Mouse (Mus musculus) retina, postnatal 7 days (tissue): Measurements from ENCODE around the gene Tnrc18.

Source experiments
- DNase-seq: peaks from one replicate; pipeline ENCODE4 v3.0.0-alpha.2; 2012; ENCODE audit warnings: low read depth, low spot score

Tnrc18 gene

DNA sequence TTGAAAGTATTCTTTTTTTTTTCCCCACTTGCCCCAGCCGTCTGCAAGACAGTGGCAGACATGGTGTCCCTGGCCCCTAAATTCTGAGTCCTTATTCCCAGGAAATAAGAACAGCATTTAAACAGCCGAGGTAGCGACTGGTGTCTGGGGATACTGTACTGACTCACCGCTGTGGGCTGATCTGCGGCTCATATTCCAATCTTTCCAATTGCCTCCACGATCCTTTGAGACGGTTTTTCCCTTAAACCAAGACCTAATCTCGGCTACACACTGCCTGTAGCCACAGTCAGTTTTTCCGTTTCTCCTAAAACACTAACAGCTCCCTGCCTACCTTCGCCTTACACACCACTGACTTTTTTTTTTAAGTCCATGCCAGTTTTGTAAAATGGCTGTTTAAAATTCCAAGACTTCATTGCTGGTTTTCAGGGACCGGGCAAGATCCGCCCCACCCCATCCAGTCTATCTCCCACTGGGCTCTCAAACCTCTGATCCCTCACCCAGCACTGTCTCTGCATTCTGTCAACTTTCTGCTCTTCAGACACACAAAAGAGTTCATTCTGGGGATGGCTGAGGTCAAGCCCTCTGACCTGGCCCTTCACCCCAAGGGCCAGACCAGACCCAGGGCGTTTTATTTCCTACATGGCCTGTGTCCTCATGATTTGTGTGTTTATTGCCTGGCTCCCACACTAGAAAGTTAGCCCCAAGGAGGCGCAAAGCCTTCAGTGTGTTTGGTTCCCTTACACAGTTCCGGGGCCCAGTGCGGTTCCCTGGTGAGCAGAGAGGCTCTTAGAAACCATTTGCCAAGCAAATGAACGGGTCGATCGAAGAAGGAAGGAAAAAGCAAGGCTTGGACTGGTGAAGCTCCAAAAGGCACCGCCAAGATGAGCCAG is 6.5 kb downstream of the Tnrc18 start:
- DNase-seq: no peak

DNA sequence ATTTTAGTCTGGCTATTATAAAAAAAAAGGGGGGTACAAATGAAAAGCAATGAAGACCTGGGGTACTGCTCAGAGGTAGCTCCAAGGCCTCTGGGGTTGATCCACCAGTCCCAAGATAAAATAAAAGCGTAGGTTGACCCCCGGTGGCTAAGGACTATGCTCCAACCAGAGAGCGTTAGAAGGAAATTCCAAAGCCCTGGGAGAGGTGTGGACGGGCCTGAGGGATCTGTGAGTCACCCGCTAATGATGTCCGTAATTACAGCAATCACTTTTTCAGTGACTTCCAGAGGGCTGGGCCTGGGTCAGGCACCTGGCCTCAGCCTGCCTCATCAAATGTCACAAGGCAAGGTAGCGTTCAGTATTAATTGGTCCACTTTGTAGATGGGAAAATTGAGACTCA is 9.8 kb downstream of the Tnrc18 start:
- DNase-seq: no peak

DNA sequence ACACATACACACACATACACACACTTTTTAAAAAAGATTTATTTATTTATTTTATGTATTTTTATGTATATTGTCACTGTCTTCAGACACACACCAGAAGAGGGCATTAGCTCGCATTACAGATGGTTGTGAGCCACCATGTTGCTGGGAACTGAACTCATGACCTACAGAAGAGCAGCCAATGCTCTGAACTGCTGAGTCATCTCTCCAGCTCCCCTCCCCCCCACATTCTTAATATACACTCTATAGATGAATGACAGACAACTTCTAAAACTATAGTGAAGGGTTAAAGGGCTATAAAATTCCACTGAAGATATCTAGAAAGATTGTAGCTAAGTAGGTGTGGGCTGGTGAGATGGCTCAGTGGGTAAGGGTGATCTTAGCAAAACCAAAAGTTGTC is 13.7 kb downstream of the Tnrc18 start:
- no peak for DNase-seq

GRCm38 (mm10) chr5:142802884-142803283 is 14.6 kb downstream of the Tnrc18 start:
- DNase-seq: no peak

DNA sequence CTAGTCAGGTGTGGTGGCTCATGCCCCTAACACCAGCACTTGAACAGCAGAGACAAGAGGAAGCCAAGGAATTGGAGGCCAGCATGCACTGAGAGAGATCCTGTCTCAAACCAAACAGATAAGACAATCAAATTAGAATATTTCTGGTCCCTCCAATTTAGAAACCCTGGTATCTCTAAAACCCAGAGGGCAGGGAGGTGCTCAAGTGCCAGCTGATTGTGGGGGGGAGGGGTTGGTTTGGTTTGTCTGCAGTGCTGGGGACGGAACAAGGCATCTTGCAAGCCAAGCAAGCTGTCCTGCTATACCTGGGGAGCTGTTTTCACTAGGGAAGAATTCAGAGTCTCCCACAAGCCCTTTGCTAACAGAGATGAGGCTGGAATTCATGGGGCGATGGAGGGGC is 15.5 kb downstream of the Tnrc18 start:
- no peak for DNase-seq

GRCm38 (mm10) chr5:142800656-142801055 is 16.8 kb downstream of the Tnrc18 start:
- DNase-seq: no peak

DNA sequence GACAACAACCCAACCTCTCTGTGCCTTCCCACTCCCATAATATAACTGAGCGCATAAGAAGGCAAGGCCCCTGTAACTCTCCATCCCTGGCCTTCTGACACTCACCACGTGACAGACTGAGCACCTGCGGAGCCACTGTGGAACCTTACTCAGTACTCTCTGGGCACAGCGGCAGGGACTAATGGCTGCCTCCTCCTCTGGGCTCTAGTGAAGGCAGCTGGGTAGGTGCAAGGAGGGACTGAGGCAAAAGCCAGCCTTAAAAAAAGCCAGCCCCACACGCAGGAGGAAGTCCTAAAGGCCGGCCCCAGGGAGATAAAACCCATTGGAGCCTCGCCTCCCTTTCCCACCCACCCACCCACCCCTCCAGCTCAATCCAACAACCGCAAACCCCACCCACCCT is 17.3 kb downstream of the Tnrc18 start:
- no peak for DNase-seq

DNA sequence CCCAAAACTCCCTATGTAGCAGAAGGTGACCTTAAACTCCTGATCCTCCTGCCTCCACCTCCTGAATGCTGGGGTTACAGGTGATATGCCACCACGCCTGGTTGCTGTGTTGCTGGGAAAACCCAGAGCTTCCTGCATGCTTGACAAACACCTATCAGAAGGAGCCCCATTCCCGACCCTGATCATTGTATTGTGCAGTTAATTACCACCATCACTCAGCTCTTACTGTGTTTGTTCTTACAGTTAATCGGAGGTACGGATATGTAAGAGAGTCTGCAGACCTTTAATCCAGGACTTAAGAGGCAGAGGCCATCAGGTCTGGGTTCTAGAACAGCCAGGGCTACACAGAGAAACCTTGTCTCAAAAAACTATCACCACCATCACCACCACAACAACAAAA is 18.2 kb downstream of the Tnrc18 start:
- no peak for DNase-seq

DNA sequence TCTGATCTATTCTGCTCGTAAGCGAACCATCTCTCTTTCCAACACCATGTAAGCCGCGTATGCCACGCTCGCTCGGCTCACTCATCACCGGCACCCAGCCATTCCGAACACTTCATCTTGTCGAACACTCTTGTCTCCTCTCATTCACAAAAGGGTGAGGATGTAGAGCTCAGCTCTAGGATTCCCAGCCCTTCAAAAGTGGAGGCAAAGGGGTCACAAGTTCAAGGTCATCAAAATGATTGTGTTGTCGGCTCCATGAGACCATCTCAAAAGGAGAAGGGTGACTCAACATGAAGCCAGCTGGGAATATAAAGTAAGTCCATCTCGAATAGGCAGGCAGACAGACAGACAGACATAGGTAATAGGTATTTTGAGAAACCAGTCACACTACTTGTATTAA is 19.3 kb downstream of the Tnrc18 start:
- DNase-seq: no peak

DNA sequence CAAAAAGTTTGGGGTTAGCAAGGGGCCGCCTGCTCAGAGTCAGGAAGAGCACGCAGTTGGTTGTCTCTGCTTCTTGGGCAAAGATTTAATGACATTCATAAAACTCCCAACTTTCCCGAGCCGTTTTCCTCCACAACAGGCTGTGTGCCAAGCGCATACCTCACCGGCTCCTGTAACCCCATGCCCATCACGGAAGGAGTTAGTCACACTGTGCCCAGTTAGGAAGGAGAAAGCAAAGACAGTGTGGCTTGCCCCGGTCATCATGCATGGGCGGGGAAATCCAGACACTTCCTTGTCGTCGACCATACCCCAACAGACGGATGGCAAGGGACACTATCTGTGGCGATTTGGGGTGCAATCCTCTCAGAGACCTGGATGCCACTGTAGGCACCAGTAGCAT is 19.8 kb downstream of the Tnrc18 start:
- no peak for DNase-seq

DNA sequence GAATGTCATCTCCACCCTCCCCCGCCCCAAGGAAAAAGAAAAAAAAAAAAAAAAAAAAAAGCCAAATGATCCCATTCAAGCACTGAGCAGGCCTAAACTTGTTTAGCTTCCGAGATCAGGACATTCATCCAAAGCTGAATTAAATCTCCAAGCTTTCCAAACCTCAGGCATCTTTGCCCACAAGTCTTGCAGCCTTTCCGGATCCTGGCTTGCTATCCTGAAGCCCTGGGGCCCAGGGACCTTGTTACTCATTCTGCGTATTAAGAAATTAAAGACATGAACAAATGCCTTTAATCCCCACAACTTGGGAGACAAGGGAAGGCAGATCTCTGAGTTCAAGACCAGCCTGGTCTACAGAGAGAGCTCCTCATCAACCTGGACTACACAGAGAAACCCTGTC is 20.5 kb downstream of the Tnrc18 start:
- no peak for DNase-seq

GRCm38 (mm10) chr5:142794582-142794981 is 22.9 kb downstream of the Tnrc18 start:
- no peak for DNase-seq

DNA sequence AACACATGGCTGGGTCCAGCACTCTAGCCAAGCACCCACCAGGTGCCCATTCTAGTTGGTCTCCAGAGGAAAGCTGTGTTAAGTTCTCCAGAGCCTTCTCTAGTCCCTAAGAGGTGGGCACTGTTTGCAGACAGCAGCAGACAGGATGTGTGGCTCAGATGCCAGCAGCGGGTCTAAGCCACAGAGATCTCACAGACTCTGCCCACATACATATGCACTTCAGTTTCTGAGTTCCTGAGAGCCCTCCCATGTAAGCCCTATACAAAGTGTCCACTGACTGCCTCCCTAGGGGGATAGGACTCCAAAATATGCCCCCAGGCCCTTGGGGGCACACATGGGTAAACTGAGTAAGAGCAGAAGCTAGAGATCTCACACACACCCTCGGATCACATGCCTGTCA is 23.3 kb downstream of the Tnrc18 start:
- no peak for DNase-seq

- DNase-seq: no peak
Observed at GRCm38 (mm10) chr5:142792594-142792993, 24.9 kb downstream of the Tnrc18 start.

- DNase-seq: no peak
Observed at GRCm38 (mm10) chr5:142788279-142788678, 29.2 kb downstream of the Tnrc18 start.

DNA sequence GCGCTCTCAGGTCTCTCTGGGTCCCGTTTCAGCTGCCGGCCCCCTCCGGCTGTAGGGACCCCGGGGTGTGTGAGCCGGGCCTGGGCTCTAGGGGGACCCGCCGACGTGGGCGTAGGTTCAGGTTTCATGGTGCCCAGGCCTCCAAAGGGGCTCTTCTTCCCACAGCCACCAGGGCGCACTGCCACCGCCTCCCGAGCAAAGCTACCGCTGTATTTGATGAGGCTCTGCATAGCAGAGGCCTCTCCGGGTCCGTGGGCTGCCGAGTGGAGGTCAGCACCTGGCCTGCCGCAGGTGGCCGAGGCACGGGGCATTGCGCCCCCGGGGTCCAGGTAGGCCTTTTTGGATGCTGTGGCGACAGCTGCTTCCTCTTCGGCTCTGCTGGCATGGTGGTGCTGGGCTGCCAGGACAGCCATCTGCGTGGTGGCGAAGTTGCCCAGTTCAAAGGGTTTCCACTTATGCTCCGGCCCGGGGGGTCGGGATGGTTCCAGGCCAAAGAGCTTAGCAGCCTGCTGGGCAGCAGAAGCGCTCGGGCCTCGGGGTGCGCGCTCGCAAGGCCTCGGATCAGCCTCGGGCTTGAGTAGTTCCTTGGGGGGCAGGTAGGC is 30.1 kb downstream of the Tnrc18 start:
- no peak for DNase-seq

DNA sequence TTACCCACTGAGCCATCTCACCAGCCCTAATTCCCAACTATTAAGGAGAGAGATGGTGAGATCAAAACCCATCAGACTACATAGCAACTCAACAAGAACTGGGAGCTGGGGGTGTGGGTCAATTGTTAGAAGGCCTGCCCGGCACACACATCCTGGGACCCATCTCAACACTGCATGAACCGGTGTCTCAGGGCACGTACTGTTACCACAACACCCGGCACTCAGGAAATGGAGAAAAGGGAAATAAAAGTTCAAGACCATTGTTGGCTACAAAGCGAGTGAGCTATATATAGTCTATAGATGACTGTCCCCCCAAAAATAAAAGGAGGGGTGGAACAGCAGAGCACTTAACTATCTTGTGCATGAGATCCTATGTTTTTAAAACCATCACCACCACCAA is 30.8 kb downstream of the Tnrc18 start:
- DNase-seq: no peak

GRCm38 (mm10) chr5:142786215-142786614 is 31.2 kb downstream of the Tnrc18 start:
- DNase-seq: no peak

- no peak for DNase-seq
Observed at GRCm38 (mm10) chr5:142783142-142783540, 34.3 kb downstream of the Tnrc18 start.

- no peak for DNase-seq
Observed at GRCm38 (mm10) chr5:142782459-142783141, 34.9 kb downstream of the Tnrc18 start.

- no peak for DNase-seq
Observed at GRCm38 (mm10) chr5:142780579-142780978, 36.9 kb downstream of the Tnrc18 start.

DNA sequence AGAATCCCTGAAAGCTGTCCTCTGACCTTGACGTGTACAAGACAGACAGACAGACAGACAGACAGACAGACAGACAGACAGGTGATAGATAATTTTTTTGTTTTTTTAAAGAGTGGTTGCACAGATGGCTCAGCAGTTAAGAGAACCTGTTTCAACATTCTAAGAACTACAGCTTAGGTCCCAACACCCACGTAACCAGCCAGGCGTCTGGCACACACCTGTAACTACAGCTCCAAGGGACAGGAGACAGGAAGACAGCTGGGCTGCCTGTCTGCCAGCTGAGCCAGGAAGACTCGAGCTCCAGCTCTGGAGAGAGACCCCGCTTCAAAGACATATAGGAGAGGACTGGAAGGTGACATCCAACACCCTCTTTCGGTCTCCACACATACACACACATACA is 38.6 kb downstream of the Tnrc18 start:
- DNase-seq: no peak

DNA sequence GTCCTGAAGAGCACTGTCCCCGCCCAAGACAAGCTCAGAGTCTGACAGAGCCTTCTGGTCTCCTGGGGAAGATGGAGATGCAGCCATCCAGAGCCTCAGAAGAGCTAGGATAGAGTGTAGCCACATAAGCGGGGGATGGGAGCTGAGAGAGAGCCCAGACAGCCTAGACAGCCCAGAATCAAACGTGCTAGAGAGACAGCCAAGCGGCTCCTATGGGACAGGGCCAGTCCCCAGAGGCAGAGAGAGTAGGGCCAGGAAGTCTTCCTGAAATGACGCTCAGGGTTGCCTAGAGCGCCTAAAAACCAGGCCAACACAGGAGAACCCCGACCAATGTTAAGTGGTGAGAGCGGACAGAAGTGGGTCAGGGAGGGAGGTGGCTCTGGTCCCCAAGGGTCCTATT is 39.3 kb downstream of the Tnrc18 start:
- no peak for DNase-seq
